Mouse (Mus musculus): ENCODE results near the gene Arhgap21. TPM values are rescaled to one million over a fixed set of nuclear protein-coding genes. Genes with fewer than 3 reads are reported as not detected.

Gene Arhgap21
- polyA plus RNA-seq, 1 experiment from 2014 or later = 15.3 TPM

DNA sequence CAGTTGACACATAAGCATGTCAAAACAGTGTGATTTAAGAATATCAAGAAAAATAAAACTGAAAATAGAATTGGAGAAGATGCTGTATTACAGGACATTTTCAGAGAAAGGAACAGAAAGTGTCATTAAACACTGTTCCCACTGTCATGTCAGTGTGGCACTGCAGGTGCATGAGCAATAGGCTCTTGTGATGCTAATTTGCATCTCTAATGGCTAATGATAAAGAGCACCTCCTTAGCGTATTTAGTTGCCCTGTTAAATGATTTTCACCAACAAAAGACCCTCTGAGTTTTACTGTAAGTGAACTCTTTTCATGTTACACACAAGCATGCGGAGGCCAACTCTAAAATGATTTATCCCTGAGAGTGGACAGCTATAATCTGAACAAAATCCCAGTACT, 47.1 kb downstream of the Arhgap21 start:
- no peak for ATAC-seq (replicated peaks; ENCODE audit: low FRiP score)
- Histone ChIP-seq H3K4me1 (replicated peaks; ENCODE audit: control insufficient read depth, insufficient read depth, low read length) (peaks cover 5% of the 10 kb centered on the region; the same call in 1 of the 2 replicates), H3K9ac (ENCODE audit: low read depth, low read length) (no peak overlapping the region), H3K27ac (ENCODE audit: low read depth, low read length) (no peak overlapping the region), H3K27me3 (replicated peaks; ENCODE audit: control insufficient read depth, insufficient read depth, low read length) (no peaks in the 10 kb centered on the region), H3K4me3 (ENCODE audit: low read depth, low read length) (no peak overlapping the region), H3K36me3 (ENCODE audit: control insufficient read depth, insufficient read depth, low read length) (no peaks in the 10 kb centered on the region), H3K9me3 (ENCODE audit: control insufficient read depth, low read length) (no peaks in the 10 kb centered on the region), H3K4me2 (no peak overlapping the region)
- 85% methylated on average over 2 of the region's 2 CpGs for WGBS
- no peak for DNase-seq (ENCODE audit: low spot score)

DNA sequence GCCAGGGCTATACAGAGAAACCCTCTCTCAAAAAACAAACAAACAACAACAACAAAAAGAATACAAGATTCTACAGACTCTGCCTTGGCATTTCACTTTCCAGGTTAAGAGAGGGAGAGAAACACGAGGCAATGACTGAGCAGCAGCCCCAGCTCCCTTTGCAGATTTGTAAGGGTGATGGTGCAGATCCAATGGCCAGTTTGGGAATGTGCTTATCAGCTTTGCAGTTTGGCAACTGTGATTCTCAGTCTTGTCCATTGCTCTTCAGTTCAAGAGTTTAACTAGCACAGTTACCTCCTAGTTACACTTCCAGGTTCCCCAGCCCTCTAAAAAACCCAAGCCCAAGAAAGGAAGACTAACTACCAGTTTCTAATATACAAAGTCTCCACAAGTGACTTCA, 47.7 kb downstream of the Arhgap21 start:
- no peak overlapping the region for H3K27ac ChIP-seq (ENCODE audit: low read depth, low read length)
- H3K4me3 ChIP-seq (ENCODE audit: low read depth, low read length) = no peak overlapping the region
- DNase-seq (ENCODE audit: low spot score) (no peak), ATAC-seq (replicated peaks; ENCODE audit: low FRiP score) (no peak)
- no peaks in the 10 kb centered on the region for H3K9me3 ChIP-seq (ENCODE audit: control insufficient read depth, low read length)
- H3K9ac ChIP-seq (ENCODE audit: low read depth, low read length) = no peak overlapping the region
- H3K4me1 ChIP-seq (replicated peaks; ENCODE audit: control insufficient read depth, insufficient read depth, low read length) = 0 out of 2 replicates have a peak, but pooled peaks cover 4% of the 10 kb centered on the region
- no peaks in the 10 kb centered on the region for H3K36me3 ChIP-seq (ENCODE audit: control insufficient read depth, insufficient read depth, low read length)
- no peaks in the 10 kb centered on the region for H3K27me3 ChIP-seq (replicated peaks; ENCODE audit: control insufficient read depth, insufficient read depth, low read length)
- no peak overlapping the region for H3K4me2 ChIP-seq
- 68% methylated on average over 1 of the region's 1 CpGs for WGBS

DNA sequence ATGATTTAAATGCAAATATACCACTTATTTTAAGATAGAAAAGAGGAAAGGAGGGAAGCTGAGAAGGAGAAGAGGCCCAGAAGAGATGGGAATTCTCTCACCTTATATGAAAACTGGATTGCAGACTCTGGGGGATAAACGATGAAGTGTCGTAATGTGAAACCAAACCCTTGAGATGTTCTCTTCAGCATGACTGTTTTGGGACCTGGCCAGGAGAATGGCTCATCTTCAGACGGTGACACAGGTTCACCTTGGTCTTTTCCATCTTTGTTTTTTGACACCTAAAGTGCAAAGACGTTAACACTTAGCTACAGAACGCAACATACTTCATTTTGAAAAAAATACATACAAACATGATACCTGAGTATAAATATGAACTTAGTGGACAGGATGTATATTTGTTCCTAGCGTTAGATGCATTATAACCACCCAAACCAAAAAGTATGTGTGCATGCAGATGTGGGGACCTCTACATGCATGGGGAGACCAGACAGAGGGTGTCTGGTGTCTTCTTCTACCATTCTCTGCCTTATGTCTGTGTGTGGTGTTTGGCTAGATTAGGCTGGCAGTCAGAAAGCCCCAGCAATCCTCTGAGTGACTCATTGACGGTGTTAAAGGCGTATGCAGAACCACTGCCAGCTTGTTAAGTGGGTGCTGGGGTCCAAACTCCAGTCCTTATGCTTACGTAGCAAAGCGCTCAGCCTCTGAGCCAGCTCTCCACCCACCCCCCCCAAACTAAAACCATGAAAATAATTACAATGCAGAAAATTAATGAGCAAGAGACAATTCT, 54.0 kb downstream of the Arhgap21 start:
- Histone ChIP-seq H3K36me3 (ENCODE audit: control insufficient read depth, insufficient read depth, low read length) (no peaks in the 10 kb centered on the region), H3K27me3 (replicated peaks; ENCODE audit: control insufficient read depth, insufficient read depth, low read length) (no peaks in the 10 kb centered on the region), H3K4me2 (no peak overlapping the region), H3K27ac (ENCODE audit: low read depth, low read length) (no peak overlapping the region), H3K9me3 (ENCODE audit: control insufficient read depth, low read length) (no peaks in the 10 kb centered on the region), H3K4me1 (replicated peaks; ENCODE audit: control insufficient read depth, insufficient read depth, low read length) (no peaks in the 10 kb centered on the region), H3K4me3 (ENCODE audit: low read depth, low read length) (no peak overlapping the region), H3K9ac (ENCODE audit: low read depth, low read length) (no peak overlapping the region)
- DNase-seq (ENCODE audit: low spot score) (no peak), ATAC-seq (replicated peaks; ENCODE audit: low FRiP score) (no peak)
- 89% methylated on average over 10 of the region's 10 CpGs for WGBS

DNA sequence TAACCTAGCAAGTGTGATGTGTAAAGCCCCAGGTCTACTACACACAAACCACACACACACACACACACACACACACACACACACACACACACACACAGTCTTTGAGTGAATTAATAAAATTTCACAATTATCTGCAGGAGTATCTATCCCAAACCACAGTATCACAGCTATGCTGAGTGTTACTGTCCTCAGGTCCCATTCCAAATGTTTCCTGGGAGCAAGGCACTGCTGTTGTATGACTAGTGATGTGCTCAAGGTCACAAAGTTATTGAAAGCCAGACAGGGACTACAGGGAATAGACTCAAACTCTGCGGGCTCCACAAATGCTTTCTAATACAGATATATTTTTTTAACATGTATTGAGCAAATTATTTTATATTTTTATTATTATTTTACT, 55.7 kb downstream of the Arhgap21 start:
- DNase-seq (ENCODE audit: low spot score) = no peak
- H3K9me3 ChIP-seq (ENCODE audit: control insufficient read depth, low read length) = no peaks in the 10 kb centered on the region

GRCm38 (mm10) chr2:20912348-20913018, 56.2 kb downstream of the Arhgap21 start:
- Histone ChIP-seq H3K27me3 (replicated peaks; ENCODE audit: control insufficient read depth, insufficient read depth, low read length) (no peaks in the 10 kb centered on the region), H3K27ac (ENCODE audit: low read depth, low read length) (no peak overlapping the region), H3K36me3 (ENCODE audit: control insufficient read depth, insufficient read depth, low read length) (no peaks in the 10 kb centered on the region), H3K4me1 (replicated peaks; ENCODE audit: control insufficient read depth, insufficient read depth, low read length) (0 out of 2 replicates have a peak, but pooled peaks cover 2% of the 10 kb centered on the region), H3K9ac (ENCODE audit: low read depth, low read length) (no peak overlapping the region), H3K4me2 (no peak overlapping the region), H3K4me3 (ENCODE audit: low read depth, low read length) (no peak overlapping the region), H3K9me3 (ENCODE audit: control insufficient read depth, low read length) (no peaks in the 10 kb centered on the region)
- no peak for ATAC-seq (replicated peaks; ENCODE audit: low FRiP score)
- DNase-seq (ENCODE audit: low spot score) = no peak
- 91% methylated on average over 11 of the region's 11 CpGs for WGBS

More for the DNA sequence above, 55.7 kb downstream of the Arhgap21 start:
- Histone ChIP-seq H3K4me2 (no peak overlapping the region), H3K9ac (ENCODE audit: low read depth, low read length) (no peak overlapping the region), H3K4me3 (ENCODE audit: low read depth, low read length) (no peak overlapping the region), H3K27me3 (replicated peaks; ENCODE audit: control insufficient read depth, insufficient read depth, low read length) (no peaks in the 10 kb centered on the region), H3K27ac (ENCODE audit: low read depth, low read length) (no peak overlapping the region), H3K4me1 (replicated peaks; ENCODE audit: control insufficient read depth, insufficient read depth, low read length) (0 out of 2 replicates have a peak, but pooled peaks cover 2% of the 10 kb centered on the region), H3K36me3 (ENCODE audit: control insufficient read depth, insufficient read depth, low read length) (no peaks in the 10 kb centered on the region)
- no peak for ATAC-seq (replicated peaks; ENCODE audit: low FRiP score)
- 92% methylated on average over 1 of the region's 1 CpGs for WGBS

GRCm38 (mm10) chr2:20910446-20910845, 58.2 kb downstream of the Arhgap21 start:
- DNase-seq (ENCODE audit: low spot score) = no peak
- no peaks in the 10 kb centered on the region for H3K36me3 ChIP-seq (ENCODE audit: control insufficient read depth, insufficient read depth, low read length)
- H3K4me3 ChIP-seq (ENCODE audit: low read depth, low read length) = no peak overlapping the region
- no peaks in the 10 kb centered on the region for H3K27me3 ChIP-seq (replicated peaks; ENCODE audit: control insufficient read depth, insufficient read depth, low read length)
- H3K27ac ChIP-seq (ENCODE audit: low read depth, low read length) = no peak overlapping the region
- H3K4me1 ChIP-seq (replicated peaks; ENCODE audit: control insufficient read depth, insufficient read depth, low read length) = 0 out of 2 replicates have a peak, but pooled peaks cover 2% of the 10 kb centered on the region
- no peak overlapping the region for H3K4me2 ChIP-seq
- ATAC-seq (replicated peaks; ENCODE audit: low FRiP score) = no peak
- WGBS = 90% methylated on average over 3 of the region's 3 CpGs
- H3K9ac ChIP-seq (ENCODE audit: low read depth, low read length) = no peak overlapping the region
- no peaks in the 10 kb centered on the region for H3K9me3 ChIP-seq (ENCODE audit: control insufficient read depth, low read length)

DNA sequence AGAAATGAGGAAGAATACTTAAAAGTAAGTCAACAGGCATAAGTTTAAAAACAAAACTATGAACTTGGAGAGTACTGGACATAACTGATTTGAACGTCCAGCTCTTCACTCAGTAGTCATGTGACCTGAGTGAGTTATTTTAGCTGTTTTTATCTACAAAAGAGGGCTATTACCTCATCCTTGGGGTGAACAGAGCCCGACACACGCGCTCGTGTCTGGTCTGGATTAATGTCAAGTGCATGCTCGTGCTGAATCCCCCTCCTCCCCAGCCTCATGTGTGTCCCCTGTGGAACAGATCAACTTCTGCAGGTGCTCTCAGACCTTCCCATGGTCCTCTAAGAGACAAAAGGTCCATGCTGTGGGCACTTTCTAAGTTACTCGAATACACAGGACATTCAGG, 59.3 kb downstream of the Arhgap21 start:
- Histone ChIP-seq H3K4me3 (ENCODE audit: low read depth, low read length) (no peak overlapping the region), H3K9ac (ENCODE audit: low read depth, low read length) (no peak overlapping the region), H3K9me3 (ENCODE audit: control insufficient read depth, low read length) (no peaks in the 10 kb centered on the region), H3K36me3 (ENCODE audit: control insufficient read depth, insufficient read depth, low read length) (no peaks in the 10 kb centered on the region), H3K27me3 (replicated peaks; ENCODE audit: control insufficient read depth, insufficient read depth, low read length) (no peaks in the 10 kb centered on the region), H3K27ac (ENCODE audit: low read depth, low read length) (no peak overlapping the region), H3K4me2 (no peak overlapping the region), H3K4me1 (replicated peaks; ENCODE audit: control insufficient read depth, insufficient read depth, low read length) (0 out of 2 replicates have a peak, but pooled peaks cover 2% of the 10 kb centered on the region)
- WGBS = 68% methylated on average over 7 of the region's 7 CpGs
- ATAC-seq (replicated peaks; ENCODE audit: low FRiP score) = no peak
- no peak for DNase-seq (ENCODE audit: low spot score)

GRCm38 (mm10) chr2:20907291-20907690, 61.4 kb downstream of the Arhgap21 start:
- no peak overlapping the region for H3K4me3 ChIP-seq (ENCODE audit: low read depth, low read length)
- H3K9ac ChIP-seq (ENCODE audit: low read depth, low read length) = no peak overlapping the region
- ATAC-seq (replicated peaks; ENCODE audit: low FRiP score) (no peak), DNase-seq (ENCODE audit: low spot score) (no peak)
- no peak overlapping the region for H3K4me2 ChIP-seq
- H3K36me3 ChIP-seq (ENCODE audit: control insufficient read depth, insufficient read depth, low read length) = no peaks in the 10 kb centered on the region
- no peaks in the 10 kb centered on the region for H3K9me3 ChIP-seq (ENCODE audit: control insufficient read depth, low read length)
- no peaks in the 10 kb centered on the region for H3K27me3 ChIP-seq (replicated peaks; ENCODE audit: control insufficient read depth, insufficient read depth, low read length)
- WGBS = 90% methylated on average over 3 of the region's 3 CpGs
- H3K4me1 ChIP-seq (replicated peaks; ENCODE audit: control insufficient read depth, insufficient read depth, low read length) = 0 out of 2 replicates have a peak, but pooled peaks cover 2% of the 10 kb centered on the region
- no peak overlapping the region for H3K27ac ChIP-seq (ENCODE audit: low read depth, low read length)

Data from liver, embryonic 11.5 days (tissue).